Mouse (Mus musculus): ENCODE measurements around the gene Zswim2. TPM values are rescaled to one million over a fixed set of nuclear protein-coding genes. Genes with fewer than 3 reads are reported as not detected.
"Not testable (repeated sequence)": the region's sequence is repeated elsewhere in the genome, so short reads cannot be mapped to it uniquely, and the experiment has no call there.

Gene Zswim2
- polyA plus RNA-seq (2011; ENCODE audit: insufficient read depth, insufficient read length, low replicate concordance, missing spikeins) = not detected in 2 replicates

DNA sequence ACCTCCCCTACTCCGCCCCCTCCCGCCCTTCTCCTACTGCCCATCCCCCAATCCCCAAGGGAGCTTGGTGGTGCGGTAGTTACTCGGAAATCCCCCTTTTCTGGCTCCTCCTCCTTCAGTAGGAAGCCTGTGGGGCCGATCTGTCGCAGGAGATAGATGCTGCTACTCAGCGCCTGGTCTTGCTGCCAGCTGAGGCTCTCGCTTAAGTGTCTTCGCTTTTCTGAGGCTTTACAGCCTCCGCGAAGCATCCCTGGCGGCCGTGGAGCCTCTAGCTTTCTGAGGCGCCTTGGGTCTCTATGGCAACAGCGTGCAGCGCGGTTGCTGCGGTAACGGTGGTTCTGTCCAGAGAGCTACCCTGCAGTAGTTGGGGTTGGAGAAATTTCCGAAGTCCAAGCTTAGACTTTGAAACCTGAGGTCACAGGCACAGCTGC is at the start of gene Zswim2:
Gene Zswim2, minus strand, starts transcription at position 298 of the 431 bp plus-strand sequence.
- TF ChIP-seq POLR2A (IDR thresholded peaks at IDR 0.05; ENCODE audit: borderline replicate concordance, control insufficient read depth, low read depth, low read length) (no peak), CTCF (IDR thresholded peaks at IDR 0.05; ENCODE audit: control insufficient read depth, insufficient read depth, low read length) (no peak)
- H3K4me3 ChIP-seq (replicated peaks; ENCODE audit: control insufficient read depth, low read depth, low read length) = no peak within 1 kb of the TSS
- no peaks in the 10 kb centered on the region for H3K4me1 ChIP-seq (ENCODE audit: control insufficient read depth, insufficient read depth, low read length)
- H3K27ac ChIP-seq (ENCODE audit: control insufficient read depth, insufficient read depth, low read depth, low read length, poor library complexity) = no peak within 1 kb of the TSS
- WGBS = 1% methylated on average over 20 of the region's 20 CpGs

DNA sequence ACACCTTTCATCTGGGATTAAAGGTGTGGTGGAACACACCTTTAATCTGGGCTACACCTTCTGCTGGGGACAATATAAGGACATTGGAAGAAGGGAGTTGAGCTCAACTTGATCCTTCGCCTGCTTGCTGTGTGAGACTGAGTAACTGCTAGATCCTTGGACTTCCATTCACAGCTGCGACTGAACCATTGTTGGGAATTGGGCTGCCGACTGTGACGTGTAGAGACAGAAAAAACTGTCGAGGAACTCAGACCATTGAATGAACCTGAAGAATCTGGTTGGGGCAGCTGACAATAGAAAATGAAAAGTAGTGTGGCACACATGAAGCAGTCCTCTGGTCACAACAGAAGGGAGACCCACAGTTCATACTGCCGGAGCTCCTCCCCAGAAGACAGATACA is 49.2 kb upstream of the Zswim2 start, which contains the start of gene Gm13691:
Gene Gm13691, plus strand, starts transcription at position 301 of the 400 bp plus-strand sequence.
- H3K4me3 ChIP-seq (replicated peaks; ENCODE audit: control insufficient read depth, low read depth, low read length); H3K4me1 ChIP-seq (ENCODE audit: control insufficient read depth, insufficient read depth, low read length); H3K27ac ChIP-seq (ENCODE audit: control insufficient read depth, insufficient read depth, low read depth, low read length, poor library complexity): not testable (repeated sequence)
- WGBS = no CpG with 5 or more reads among the region's 6 CpGs

DNA sequence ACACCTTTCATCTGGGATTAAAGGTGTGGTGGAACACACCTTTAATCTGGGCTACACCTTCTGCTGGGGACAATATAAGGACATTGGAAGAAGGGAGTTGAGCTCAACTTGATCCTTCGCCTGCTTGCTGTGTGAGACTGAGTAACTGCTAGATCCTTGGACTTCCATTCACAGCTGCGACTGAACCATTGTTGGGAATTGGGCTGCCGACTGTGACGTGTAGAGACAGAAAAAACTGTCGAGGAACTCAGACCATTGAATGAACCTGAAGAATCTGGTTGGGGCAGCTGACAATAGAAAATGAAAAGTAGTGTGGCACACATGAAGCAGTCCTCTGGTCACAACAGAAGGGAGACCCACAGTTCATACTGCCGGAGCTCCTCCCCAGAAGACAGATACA is 43.4 kb upstream of the Zswim2 start, which contains the start of gene Gm13697:
Gene Gm13697, plus strand, starts transcription at position 301 of the 400 bp plus-strand sequence.
- not testable (repeated sequence) for H3K4me1 ChIP-seq (ENCODE audit: control insufficient read depth, insufficient read depth, low read length); H3K4me3 ChIP-seq (replicated peaks; ENCODE audit: control insufficient read depth, low read depth, low read length); H3K27ac ChIP-seq (ENCODE audit: control insufficient read depth, insufficient read depth, low read depth, low read length, poor library complexity)
- WGBS = no CpG with 5 or more reads among the region's 6 CpGs

DNA sequence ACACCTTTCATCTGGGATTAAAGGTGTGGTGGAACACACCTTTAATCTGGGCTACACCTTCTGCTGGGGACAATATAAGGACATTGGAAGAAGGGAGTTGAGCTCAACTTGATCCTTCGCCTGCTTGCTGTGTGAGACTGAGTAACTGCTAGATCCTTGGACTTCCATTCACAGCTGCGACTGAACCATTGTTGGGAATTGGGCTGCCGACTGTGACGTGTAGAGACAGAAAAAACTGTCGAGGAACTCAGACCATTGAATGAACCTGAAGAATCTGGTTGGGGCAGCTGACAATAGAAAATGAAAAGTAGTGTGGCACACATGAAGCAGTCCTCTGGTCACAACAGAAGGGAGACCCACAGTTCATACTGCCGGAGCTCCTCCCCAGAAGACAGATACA is 37.6 kb upstream of the Zswim2 start, which contains the start of gene Gm13694:
Gene Gm13694, plus strand, starts transcription at position 301 of the 400 bp plus-strand sequence.
- not testable (repeated sequence) for H3K4me1 ChIP-seq (ENCODE audit: control insufficient read depth, insufficient read depth, low read length); H3K4me3 ChIP-seq (replicated peaks; ENCODE audit: control insufficient read depth, low read depth, low read length); H3K27ac ChIP-seq (ENCODE audit: control insufficient read depth, insufficient read depth, low read depth, low read length, poor library complexity)
- no CpG with 5 or more reads among the region's 6 CpGs for WGBS

DNA sequence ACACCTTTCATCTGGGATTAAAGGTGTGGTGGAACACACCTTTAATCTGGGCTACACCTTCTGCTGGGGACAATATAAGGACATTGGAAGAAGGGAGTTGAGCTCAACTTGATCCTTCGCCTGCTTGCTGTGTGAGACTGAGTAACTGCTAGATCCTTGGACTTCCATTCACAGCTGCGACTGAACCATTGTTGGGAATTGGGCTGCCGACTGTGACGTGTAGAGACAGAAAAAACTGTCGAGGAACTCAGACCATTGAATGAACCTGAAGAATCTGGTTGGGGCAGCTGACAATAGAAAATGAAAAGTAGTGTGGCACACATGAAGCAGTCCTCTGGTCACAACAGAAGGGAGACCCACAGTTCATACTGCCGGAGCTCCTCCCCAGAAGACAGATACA is 31.8 kb upstream of the Zswim2 start, which contains the start of gene Gm13696:
Gene Gm13696, plus strand, starts transcription at position 301 of the 400 bp plus-strand sequence.
- H3K27ac ChIP-seq (ENCODE audit: control insufficient read depth, insufficient read depth, low read depth, low read length, poor library complexity); H3K4me3 ChIP-seq (replicated peaks; ENCODE audit: control insufficient read depth, low read depth, low read length); H3K4me1 ChIP-seq (ENCODE audit: control insufficient read depth, insufficient read depth, low read length): not testable (repeated sequence)
- no CpG with 5 or more reads among the region's 6 CpGs for WGBS

DNA sequence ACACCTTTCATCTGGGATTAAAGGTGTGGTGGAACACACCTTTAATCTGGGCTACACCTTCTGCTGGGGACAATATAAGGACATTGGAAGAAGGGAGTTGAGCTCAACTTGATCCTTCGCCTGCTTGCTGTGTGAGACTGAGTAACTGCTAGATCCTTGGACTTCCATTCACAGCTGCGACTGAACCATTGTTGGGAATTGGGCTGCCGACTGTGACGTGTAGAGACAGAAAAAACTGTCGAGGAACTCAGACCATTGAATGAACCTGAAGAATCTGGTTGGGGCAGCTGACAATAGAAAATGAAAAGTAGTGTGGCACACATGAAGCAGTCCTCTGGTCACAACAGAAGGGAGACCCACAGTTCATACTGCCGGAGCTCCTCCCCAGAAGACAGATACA is 26.0 kb upstream of the Zswim2 start, which contains the start of gene Gm13695:
Gene Gm13695, plus strand, starts transcription at position 301 of the 400 bp plus-strand sequence.
- WGBS = no CpG with 5 or more reads among the region's 6 CpGs
- not testable (repeated sequence) for H3K4me3 ChIP-seq (replicated peaks; ENCODE audit: control insufficient read depth, low read depth, low read length); H3K27ac ChIP-seq (ENCODE audit: control insufficient read depth, insufficient read depth, low read depth, low read length, poor library complexity); H3K4me1 ChIP-seq (ENCODE audit: control insufficient read depth, insufficient read depth, low read length)

DNA sequence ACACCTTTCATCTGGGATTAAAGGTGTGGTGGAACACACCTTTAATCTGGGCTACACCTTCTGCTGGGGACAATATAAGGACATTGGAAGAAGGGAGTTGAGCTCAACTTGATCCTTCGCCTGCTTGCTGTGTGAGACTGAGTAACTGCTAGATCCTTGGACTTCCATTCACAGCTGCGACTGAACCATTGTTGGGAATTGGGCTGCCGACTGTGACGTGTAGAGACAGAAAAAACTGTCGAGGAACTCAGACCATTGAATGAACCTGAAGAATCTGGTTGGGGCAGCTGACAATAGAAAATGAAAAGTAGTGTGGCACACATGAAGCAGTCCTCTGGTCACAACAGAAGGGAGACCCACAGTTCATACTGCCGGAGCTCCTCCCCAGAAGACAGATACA is 20.2 kb upstream of the Zswim2 start, which contains the start of gene Gm13693:
Gene Gm13693, plus strand, starts transcription at position 301 of the 400 bp plus-strand sequence.
- not testable (repeated sequence) for H3K4me1 ChIP-seq (ENCODE audit: control insufficient read depth, insufficient read depth, low read length); H3K27ac ChIP-seq (ENCODE audit: control insufficient read depth, insufficient read depth, low read depth, low read length, poor library complexity); H3K4me3 ChIP-seq (replicated peaks; ENCODE audit: control insufficient read depth, low read depth, low read length)
- no CpG with 5 or more reads among the region's 6 CpGs for WGBS

DNA sequence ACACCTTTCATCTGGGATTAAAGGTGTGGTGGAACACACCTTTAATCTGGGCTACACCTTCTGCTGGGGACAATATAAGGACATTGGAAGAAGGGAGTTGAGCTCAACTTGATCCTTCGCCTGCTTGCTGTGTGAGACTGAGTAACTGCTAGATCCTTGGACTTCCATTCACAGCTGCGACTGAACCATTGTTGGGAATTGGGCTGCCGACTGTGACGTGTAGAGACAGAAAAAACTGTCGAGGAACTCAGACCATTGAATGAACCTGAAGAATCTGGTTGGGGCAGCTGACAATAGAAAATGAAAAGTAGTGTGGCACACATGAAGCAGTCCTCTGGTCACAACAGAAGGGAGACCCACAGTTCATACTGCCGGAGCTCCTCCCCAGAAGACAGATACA is 14.4 kb upstream of the Zswim2 start, which contains the start of gene Gm13698:
Gene Gm13698, plus strand, starts transcription at position 301 of the 400 bp plus-strand sequence.
- no CpG with 5 or more reads among the region's 6 CpGs for WGBS
- H3K4me3 ChIP-seq (replicated peaks; ENCODE audit: control insufficient read depth, low read depth, low read length); H3K4me1 ChIP-seq (ENCODE audit: control insufficient read depth, insufficient read depth, low read length); H3K27ac ChIP-seq (ENCODE audit: control insufficient read depth, insufficient read depth, low read depth, low read length, poor library complexity): not testable (repeated sequence)

DNA sequence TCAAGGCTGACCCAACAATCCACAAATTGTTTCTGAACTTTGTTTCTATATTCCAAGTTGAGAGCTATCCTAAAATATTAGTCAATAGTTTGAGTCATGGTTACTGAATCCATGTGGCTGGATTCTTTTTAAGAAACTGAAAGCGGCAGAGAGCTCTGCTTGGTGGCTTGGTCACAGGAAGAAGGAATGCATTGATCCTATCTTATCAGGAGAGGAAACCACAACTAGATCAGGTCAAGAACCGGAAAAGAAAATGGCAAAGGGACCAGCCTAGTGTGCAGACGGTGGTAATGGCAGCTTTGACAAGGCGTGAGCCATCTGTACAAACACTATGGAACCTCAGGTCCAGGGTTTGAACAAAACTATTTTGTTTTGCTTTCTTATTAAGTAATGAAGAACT is 764 bp upstream of the Zswim2 start:
- Histone ChIP-seq H3K4me1 (ENCODE audit: control insufficient read depth, insufficient read depth, low read length) (no peaks in the 10 kb centered on the region), H3K4me3 (replicated peaks; ENCODE audit: control insufficient read depth, low read depth, low read length) (no peak overlapping the region), H3K27ac (ENCODE audit: control insufficient read depth, insufficient read depth, low read depth, low read length, poor library complexity) (no peak overlapping the region)
- 15% methylated on average over 4 of the region's 4 CpGs for WGBS
- TF ChIP-seq POLR2A (IDR thresholded peaks at IDR 0.05; ENCODE audit: borderline replicate concordance, control insufficient read depth, low read depth, low read length) = no peak
- TF ChIP-seq CTCF (IDR thresholded peaks at IDR 0.05; ENCODE audit: control insufficient read depth, insufficient read depth, low read length) = no peak

DNA sequence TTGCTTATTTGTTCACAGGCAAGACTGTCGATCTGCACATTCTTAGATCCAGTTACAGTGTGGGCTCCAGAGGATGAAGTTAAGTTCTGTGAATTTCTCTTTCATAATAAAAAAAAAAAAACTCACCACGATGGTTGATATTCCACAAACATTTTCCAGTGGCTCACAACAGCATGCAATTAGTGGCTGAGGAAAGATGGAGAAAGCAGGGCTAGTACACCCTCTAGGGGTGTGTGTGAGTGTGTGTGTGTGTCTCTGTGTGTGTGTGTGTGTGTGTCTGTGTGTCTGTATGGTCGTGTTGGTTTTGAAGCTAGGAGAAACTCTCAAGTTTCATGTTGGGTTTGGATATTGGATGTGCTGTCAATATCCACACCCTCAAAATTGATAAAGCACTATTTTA is 350 bp upstream of the Zswim2 start:
- H3K4me3 ChIP-seq (replicated peaks; ENCODE audit: control insufficient read depth, low read depth, low read length) = no peak overlapping the region
- TF ChIP-seq CTCF (IDR thresholded peaks at IDR 0.05; ENCODE audit: control insufficient read depth, insufficient read depth, low read length) (no peak), POLR2A (IDR thresholded peaks at IDR 0.05; ENCODE audit: borderline replicate concordance, control insufficient read depth, low read depth, low read length) (no peak)
- 13% methylated on average over 3 of the region's 3 CpGs for WGBS

More for the DNA sequence above, 350 bp upstream of the Zswim2 start:
- Histone ChIP-seq H3K4me1 (ENCODE audit: control insufficient read depth, insufficient read depth, low read length) (no peaks in the 10 kb centered on the region), H3K27ac (ENCODE audit: control insufficient read depth, insufficient read depth, low read depth, low read length, poor library complexity) (no peak overlapping the region)

All from bone marrow, adult 2 months (tissue).